Mouse (Mus musculus) embryonic facial prominence, embryonic 12.5 days (tissue): ENCODE measurements around the gene Olfr666. TPM values are rescaled to one million over a fixed set of nuclear protein-coding genes. Genes with fewer than 3 reads are reported as not detected.

Experiments used
- polyA plus RNA-seq: library from polyadenylated mRNA; unstranded; fragments of >200 nt; fragmentation: Nextera tagmentation; extraction: Ambion mirVana; gene quantifications from 2 replicates; pipeline ENCODE4 v1.2.1, GENCODE M21; 2016

Gene Olfr666
- polyA plus RNA-seq, 1 experiment from 2014 or later: not detected

Other genes starting within 250 kb of the Olfr666 start
- not detected in 2 replicates for gene Olfr658, start 248.6 kb downstream of the Olfr666 start, polyA plus RNA-seq
- not detected in 2 replicates for gene Olfr659, start 229.2 kb downstream of the Olfr666 start, polyA plus RNA-seq
- not detected in 2 replicates for gene Olfr661, start 209.5 kb downstream of the Olfr666 start, polyA plus RNA-seq
- gene Usp17le, start 118.5 kb downstream of the Olfr666 start, polyA plus RNA-seq: not detected in 2 replicates
- gene Usp17lb, start 53.3 kb downstream of the Olfr666 start, polyA plus RNA-seq: not detected in 2 replicates
- not detected in 2 replicates for gene Usp17la, start 38.9 kb downstream of the Olfr666 start, polyA plus RNA-seq
- not detected in 2 replicates for gene Olfr665, start 17.9 kb downstream of the Olfr666 start, polyA plus RNA-seq
- not detected in 2 replicates for gene Olfr667, start 25.5 kb upstream of the Olfr666 start, polyA plus RNA-seq
- gene Olfr668, start 32.1 kb upstream of the Olfr666 start, polyA plus RNA-seq: not detected in 2 replicates
- gene Olfr669, start 38.3 kb upstream of the Olfr666 start, polyA plus RNA-seq: not detected in 2 replicates
- gene Olfr670, start 66.7 kb upstream of the Olfr666 start, polyA plus RNA-seq: not detected in 2 replicates
- gene Olfr671, start 83.2 kb upstream of the Olfr666 start, polyA plus RNA-seq: not detected in 2 replicates
- gene Olfr672, start 106.1 kb upstream of the Olfr666 start, polyA plus RNA-seq: not detected in 2 replicates
- gene Olfr675, start 132.5 kb upstream of the Olfr666 start, polyA plus RNA-seq: not detected in 2 replicates
- gene Olfr676, start 136.7 kb upstream of the Olfr666 start, polyA plus RNA-seq: not detected in 2 replicates
- gene Olfr677, start 155.4 kb upstream of the Olfr666 start, polyA plus RNA-seq: not detected in 2 replicates
- gene Olfr678, start 168.5 kb upstream of the Olfr666 start, polyA plus RNA-seq: not detected in 2 replicates
- not detected in 2 replicates for gene Olfr679, start 185.3 kb upstream of the Olfr666 start, polyA plus RNA-seq
- not detected in 2 replicates for gene Olfr680-ps1, start 196.9 kb upstream of the Olfr666 start, polyA plus RNA-seq
- not detected in 2 replicates for gene Olfr681, start 220.9 kb upstream of the Olfr666 start, polyA plus RNA-seq